Mouse (Mus musculus): ENCODE results near the gene Pnpla2. TPM values are rescaled to one million over a fixed set of nuclear protein-coding genes. Genes with fewer than 3 reads are reported as not detected.

The Pnpla2 gene
- polyA plus RNA-seq, 1 experiment from 2014 or later = 17.2 TPM

DNA sequence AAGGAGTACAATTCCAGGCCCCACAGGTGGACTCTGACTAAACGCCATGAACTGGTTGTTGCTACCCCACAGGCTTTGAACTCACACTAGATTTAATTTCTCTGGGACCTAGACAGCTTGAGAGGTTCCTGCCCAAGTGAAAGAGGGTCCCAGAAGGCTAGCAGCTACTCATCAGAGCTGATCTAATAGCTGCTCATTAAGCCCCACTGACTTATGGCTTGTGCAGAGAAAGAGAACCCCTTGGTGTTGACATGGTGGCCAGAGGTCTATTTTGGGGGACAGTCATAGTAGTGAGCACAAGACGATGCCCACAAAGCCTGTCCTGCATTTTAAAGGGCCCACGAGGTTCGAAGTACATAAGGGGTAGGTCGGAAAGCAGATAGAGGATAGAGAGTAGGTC lies 19.2 kb downstream of the Pnpla2 start:
- ATAC-seq (ENCODE audit: low FRiP score) = no peak
- Histone ChIP-seq H3K9me3 (replicated peaks) (no peaks in the 10 kb centered on the region), H3K27me3 (replicated peaks) (peaks cover 8% of the 10 kb centered on the region), H3K4me1 (peaks cover 57% of the 10 kb centered on the region), H3K36me3 (peaks cover 29% of the 10 kb centered on the region), H3K4me3 (replicated peaks) (peak overlapping the region; percentile 72), H3K9ac (replicated peaks) (peak overlapping the region; percentile 80), H3K27ac (replicated peaks) (no peak overlapping the region), H3K4me2 (peak overlapping the region; percentile 94)
- 9% methylated on average over 5 of the region's 5 CpGs for WGBS

DNA sequence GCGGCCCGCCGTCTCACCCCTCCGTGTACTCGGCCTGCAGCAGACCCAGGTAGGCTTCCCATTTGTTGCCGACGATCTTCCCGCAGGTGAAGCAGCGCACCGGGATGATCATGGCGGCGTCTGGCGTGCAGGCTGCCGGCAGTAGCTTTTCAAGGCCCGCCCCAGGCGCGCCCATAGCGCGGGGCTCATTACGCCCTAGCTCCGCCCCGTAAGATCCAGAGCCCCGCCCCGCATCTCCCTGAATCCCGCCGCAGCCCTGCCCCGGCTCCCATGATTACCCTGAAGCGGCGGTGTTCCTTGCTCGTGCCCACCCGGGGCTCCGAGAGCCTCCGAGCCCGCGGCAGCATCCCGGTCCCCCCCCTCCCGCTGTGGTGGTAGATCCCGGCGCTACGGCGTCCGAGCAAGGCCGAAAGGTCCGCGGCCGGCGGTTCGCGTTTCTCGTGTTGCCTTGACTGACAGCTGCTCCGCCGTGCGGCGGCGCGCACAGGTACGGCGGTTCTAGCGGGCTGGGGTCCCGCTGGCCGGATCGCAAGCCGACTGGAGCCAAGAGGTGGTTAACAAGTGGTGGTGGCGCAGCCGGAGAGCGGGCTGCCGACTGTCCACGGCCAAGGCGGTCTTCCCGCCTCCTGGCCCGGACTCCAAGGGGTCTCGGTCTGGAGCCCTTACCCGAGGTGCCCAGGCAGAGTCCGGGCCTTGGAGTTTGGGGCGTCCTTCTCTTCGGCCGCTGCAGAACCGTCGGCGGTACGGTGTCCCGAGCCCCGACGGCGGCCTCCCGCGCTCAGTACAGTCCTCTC lies 20.2 kb downstream of the Pnpla2 start, which contains the start of the genes Polr2l and Tspan4:
Gene Polr2l, minus strand, starts transcription at position 122 of the 794 bp plus-strand sequence.
Gene Tspan4, plus strand, starts transcription at position 230 of the 794 bp plus-strand sequence.
- peak; percentile 87 for ATAC-seq (ENCODE audit: low FRiP score)
- Histone ChIP-seq H3K27me3 (replicated peaks) (peaks cover 10% of the 10 kb centered on the region), H3K4me2 (peak within 1 kb of the TSS; percentile 94), H3K27ac (replicated peaks) (peak within 1 kb of the TSS; percentile 84), H3K4me3 (replicated peaks) (peak within 1 kb of the TSS; percentile 72), H3K9me3 (replicated peaks) (no peaks in the 10 kb centered on the region), H3K4me1 (peaks cover 47% of the 10 kb centered on the region), H3K9ac (replicated peaks) (peak within 1 kb of the TSS; percentile 80), H3K36me3 (peaks cover 23% of the 10 kb centered on the region)
- WGBS = under 1% methylated on average over 82 of the region's 87 CpGs

DNA sequence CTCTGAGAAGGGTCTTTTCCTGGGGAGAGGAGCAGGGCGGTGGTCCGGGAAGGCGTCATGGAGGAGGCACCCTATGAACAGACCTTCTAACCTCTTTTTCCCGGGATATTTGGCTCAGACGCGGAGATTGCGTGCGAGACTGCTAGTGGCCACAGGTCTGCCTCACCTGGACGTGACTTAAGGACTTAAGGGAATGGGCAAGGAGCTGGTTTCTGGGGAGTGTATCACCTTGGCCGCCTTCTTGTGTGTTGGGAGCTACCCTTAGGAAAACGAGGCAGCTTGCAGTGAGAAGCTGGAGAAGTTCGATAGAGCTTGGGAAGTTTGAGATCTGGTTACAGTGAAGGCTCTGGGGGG lies 20.8 kb downstream of the Pnpla2 start:
- peak overlapping the region; percentile 80 for H3K9ac ChIP-seq (replicated peaks)
- H3K27ac ChIP-seq (replicated peaks) = peak overlapping the region; percentile 84
- peak overlapping the region; percentile 72 for H3K4me3 ChIP-seq (replicated peaks)
- peaks cover 10% of the 10 kb centered on the region for H3K27me3 ChIP-seq (replicated peaks)
- ATAC-seq (ENCODE audit: low FRiP score) = no peak
- H3K4me1 ChIP-seq = peaks cover 46% of the 10 kb centered on the region
- H3K4me2 ChIP-seq = peak overlapping the region; percentile 94
- no peaks in the 10 kb centered on the region for H3K9me3 ChIP-seq (replicated peaks)
- WGBS = 4% methylated on average over 12 of the region's 12 CpGs
- H3K36me3 ChIP-seq = peaks cover 18% of the 10 kb centered on the region

DNA sequence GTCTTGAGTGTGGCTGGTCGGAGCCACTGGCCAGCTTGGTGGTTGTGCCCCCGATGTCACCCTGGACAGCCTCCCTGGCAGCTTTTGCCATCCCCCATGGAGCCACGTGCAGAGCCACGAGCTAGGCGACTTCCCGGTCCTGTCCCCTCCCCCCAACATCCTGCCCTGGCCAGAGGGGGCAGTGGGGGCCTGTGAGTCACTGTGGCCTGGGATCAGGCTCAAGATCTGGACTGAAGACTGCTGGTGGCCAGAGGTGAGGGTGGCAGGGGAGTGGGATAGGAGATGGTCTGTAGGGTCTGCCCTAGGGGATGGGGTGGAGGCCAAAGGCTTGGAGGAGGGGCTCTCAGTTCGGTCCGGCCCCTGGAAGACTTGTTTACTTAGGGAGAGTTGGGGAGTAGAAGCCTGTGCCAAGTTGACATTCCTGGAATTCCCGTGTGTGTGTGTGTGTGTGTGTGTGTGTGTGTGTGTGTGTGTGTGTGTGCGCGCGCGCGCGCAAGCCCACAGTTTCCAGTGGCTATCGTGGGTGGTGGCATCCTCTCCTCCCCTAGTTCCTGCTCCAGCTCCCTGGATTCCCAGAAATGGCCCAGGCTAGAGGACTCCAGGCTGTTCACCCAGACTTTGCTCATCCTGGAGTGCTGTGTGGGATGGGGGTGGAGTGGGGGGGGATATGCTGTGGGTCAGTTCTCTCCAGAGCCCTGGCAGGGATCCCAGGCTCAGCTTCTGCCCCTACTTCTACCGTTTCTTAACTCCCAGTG lies 21.4 kb downstream of the Pnpla2 start:
- peaks cover 10% of the 10 kb centered on the region for H3K27me3 ChIP-seq (replicated peaks)
- peak overlapping the region; percentile 94 for H3K4me2 ChIP-seq
- H3K9me3 ChIP-seq (replicated peaks) = no peaks in the 10 kb centered on the region
- H3K4me1 ChIP-seq = peaks cover 53% of the 10 kb centered on the region
- peak overlapping the region; percentile 84 for H3K27ac ChIP-seq (replicated peaks)
- no peak for ATAC-seq (ENCODE audit: low FRiP score)
- H3K36me3 ChIP-seq = peaks cover 12% of the 10 kb centered on the region
- H3K9ac ChIP-seq (replicated peaks) = peak overlapping the region; percentile 80; the same call in 1 of the 2 replicates
- H3K4me3 ChIP-seq (replicated peaks) = peak overlapping the region; percentile 72
- WGBS = 5% methylated on average over 17 of the region's 17 CpGs

DNA sequence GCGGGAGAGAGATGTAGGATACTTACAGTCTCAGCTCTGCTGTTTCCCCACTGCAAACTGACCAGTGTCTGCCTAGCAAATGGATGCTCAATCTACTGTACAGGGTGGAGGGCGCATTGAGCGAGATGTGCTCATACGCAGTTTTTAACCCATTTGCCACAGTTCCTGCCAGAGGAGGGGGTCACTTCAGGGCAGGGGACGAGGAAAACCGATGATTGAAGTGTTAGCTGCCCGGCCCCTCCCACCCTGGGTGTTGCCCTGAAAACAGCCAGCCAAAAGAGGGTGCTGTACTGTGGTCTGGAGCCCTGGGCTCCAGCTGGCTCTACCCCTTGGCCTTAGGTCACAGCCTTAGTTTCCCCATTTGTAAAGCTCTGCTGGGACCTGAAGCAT lies 22.0 kb downstream of the Pnpla2 start:
- 23% methylated on average over 7 of the region's 7 CpGs for WGBS
- ATAC-seq (ENCODE audit: low FRiP score) = no peak
- H3K27ac ChIP-seq (replicated peaks) = no peak overlapping the region; the same call in none of the 2 replicates
- H3K4me3 ChIP-seq (replicated peaks) = 0 out of 2 replicates have a peak overlapping the region, but pooled peaks have one; percentile 72
- peak overlapping the region; percentile 94 for H3K4me2 ChIP-seq
- H3K9ac ChIP-seq (replicated peaks) = no peak overlapping the region
- H3K9me3 ChIP-seq (replicated peaks) = no peaks in the 10 kb centered on the region
- peaks cover 56% of the 10 kb centered on the region for H3K4me1 ChIP-seq
- peaks cover 9% of the 10 kb centered on the region for H3K36me3 ChIP-seq
- peaks cover 10% of the 10 kb centered on the region for H3K27me3 ChIP-seq (replicated peaks)

DNA sequence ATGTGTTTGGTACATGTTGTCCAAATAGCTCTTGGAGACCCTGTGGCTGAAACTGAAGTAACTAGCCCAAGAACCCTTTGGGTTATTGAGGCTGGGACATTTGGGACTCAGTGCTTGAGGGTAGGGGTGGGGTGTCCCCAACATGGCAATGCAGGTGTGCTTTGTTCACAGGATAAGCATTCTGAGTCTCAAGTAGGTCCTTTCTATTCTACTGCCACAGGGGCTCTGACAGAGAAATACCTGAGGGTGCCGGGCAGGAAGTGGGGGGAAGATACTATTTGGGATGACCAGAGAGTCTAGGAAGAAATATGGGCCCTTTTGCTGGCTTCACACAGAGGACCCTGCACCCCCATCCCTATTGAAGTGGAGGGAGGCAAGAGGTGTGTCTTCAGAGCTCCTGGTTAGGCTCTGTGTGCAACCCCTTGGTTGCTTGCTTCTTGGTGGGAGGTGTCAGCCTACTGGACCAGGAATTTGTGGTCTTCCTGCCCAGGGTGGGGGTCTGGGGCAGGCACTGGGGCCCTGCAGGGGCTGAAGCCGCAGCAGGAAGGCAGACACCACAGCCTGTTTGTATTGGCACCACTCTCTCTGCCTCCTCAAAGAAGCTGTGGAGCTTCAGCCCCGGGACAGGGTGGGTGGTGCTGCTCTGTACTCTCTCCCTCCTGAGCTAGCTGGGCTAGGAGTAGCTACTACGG lies 22.7 kb downstream of the Pnpla2 start:
- Histone ChIP-seq H3K9me3 (replicated peaks) (no peaks in the 10 kb centered on the region), H3K9ac (replicated peaks) (no peak overlapping the region), H3K4me1 (peaks cover 61% of the 10 kb centered on the region), H3K4me2 (0 out of 2 replicates have a peak overlapping the region, but pooled peaks have one; percentile 1), H3K4me3 (replicated peaks) (no peak overlapping the region), H3K27me3 (replicated peaks) (peaks cover 10% of the 10 kb centered on the region), H3K27ac (replicated peaks) (no peak overlapping the region; the same call in 1 of the 2 replicates), H3K36me3 (peaks cover 1% of the 10 kb centered on the region; the same call in 1 of the 2 replicates)
- no peak for ATAC-seq (ENCODE audit: low FRiP score)
- WGBS = 67% methylated on average over 4 of the region's 4 CpGs

DNA sequence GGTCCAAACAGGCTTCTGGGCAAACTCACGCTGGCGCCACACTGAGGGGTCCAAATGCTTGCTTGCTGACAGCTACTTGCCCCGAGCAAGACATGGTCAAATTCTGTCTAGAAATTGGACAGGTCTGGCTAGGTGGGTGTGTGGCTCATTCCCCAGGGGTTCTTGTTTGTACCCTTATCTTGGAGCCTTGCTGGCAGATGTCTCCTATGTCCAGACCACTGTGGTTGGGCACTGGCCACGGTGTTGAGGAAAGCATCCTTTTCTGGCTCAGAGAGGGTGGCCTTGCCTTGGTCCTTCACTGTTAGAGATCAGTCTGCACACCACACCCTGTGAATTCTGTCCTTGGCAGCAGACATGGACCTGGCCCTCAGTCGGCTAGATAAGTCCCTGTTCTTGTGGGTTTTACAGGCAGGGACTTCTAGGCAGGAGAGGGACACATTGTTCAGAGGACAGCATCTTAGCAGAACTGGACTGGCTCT lies 23.3 kb downstream of the Pnpla2 start:
- Histone ChIP-seq H3K9me3 (replicated peaks) (no peaks in the 10 kb centered on the region), H3K27ac (replicated peaks) (no peak overlapping the region), H3K27me3 (replicated peaks) (peaks cover 12% of the 10 kb centered on the region), H3K36me3 (no peaks in the 10 kb centered on the region), H3K4me3 (replicated peaks) (no peak overlapping the region), H3K4me1 (peaks cover 63% of the 10 kb centered on the region), H3K9ac (replicated peaks) (no peak overlapping the region), H3K4me2 (0 out of 2 replicates have a peak overlapping the region, but pooled peaks have one; percentile 1)
- ATAC-seq (ENCODE audit: low FRiP score) = no peak
- 77% methylated on average over 5 of the region's 5 CpGs for WGBS

DNA sequence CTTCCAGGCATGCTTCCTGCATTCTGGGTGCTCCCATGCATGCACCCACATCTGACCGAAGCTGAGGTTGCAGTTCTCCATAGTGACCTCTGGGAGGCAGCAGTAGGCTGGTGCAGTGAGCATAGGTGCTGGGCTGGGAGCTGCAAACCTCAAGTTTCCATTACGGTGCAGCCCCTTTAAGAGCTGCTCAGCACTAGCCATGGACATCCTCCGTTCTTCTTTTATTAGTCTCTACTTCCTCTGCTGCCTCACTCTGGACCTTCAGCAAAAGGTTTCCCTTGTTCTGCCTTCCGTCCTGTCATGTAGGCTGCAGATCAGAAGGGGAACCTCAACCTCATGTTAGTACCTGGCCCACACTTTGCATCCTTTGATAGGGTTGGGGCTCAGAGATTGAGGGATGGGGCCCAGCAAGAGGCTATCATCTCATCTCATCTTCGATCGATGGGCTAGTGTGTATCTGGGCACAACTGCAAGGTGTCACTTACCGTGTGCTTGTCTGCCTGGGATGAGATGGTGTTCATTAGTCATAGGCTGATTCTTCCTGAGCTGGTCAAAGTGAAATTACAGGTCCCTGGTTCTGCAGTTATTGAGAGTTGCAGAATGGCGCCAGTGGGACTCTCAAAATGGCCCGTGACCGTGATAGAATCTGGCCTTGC lies 26.0 kb downstream of the Pnpla2 start:
- Histone ChIP-seq H3K4me1 (peaks cover 67% of the 10 kb centered on the region), H3K27me3 (replicated peaks) (peaks cover 12% of the 10 kb centered on the region), H3K36me3 (no peaks in the 10 kb centered on the region), H3K9me3 (replicated peaks) (no peaks in the 10 kb centered on the region), H3K9ac (replicated peaks) (0 out of 2 replicates have a peak overlapping the region, but pooled peaks have one; percentile 64), H3K4me3 (replicated peaks) (peak overlapping the region; percentile 62), H3K4me2 (peak overlapping the region; percentile 80), H3K27ac (replicated peaks) (peak overlapping the region; percentile 82)
- 4% methylated on average over 10 of the region's 10 CpGs for WGBS
- ATAC-seq (ENCODE audit: low FRiP score) = peak; percentile 43; the same call in 1 of the 2 replicates

DNA sequence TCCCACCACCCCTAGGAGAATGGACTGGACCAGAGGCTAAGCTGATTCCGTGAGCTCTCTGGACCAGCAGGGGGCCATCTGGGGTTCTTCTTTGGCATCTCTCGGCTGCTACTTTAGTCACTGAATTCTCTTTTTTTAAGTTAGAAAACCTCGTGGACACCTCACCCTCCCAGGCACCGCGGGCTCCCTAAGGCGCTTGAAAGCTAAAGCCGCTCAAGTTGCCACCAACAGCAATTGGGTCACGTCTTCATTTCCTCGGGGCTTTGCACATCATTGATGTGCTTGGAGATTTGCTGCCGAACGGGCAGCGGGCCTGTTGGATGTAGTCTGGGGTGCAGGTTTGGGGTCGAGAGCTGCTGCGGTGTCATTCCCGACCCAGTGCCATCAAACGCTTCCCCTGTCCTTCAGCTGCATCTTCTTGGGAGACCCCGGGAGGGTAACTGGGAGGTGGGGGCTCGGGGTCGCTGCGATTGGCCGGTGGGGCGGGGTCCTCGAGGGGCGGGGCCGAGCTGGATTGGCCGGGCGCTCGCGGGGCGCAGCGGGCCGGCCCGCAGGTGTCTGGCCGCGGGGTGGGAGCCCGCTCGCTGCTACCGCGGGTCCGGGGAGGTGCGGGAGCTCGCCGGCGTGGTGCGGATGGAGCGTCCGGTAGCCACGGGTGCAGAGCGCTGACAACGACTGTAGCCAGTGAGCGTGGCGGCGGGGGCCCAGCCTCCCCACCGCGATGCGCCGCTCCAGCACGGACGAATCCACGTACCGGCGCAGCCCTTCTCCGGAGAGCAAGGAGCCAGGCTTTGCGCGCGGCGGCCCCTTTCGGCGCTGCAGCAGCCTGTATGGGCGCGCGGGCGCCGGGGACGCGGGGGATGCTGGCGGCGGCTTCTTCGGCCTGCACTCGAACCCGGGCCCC lies 26.8 kb downstream of the Pnpla2 start:
- peak overlapping the region; percentile 80 for H3K4me2 ChIP-seq
- H3K9me3 ChIP-seq (replicated peaks) = no peaks in the 10 kb centered on the region
- H3K36me3 ChIP-seq = no peaks in the 10 kb centered on the region
- peak overlapping the region; percentile 62 for H3K4me3 ChIP-seq (replicated peaks)
- H3K27ac ChIP-seq (replicated peaks) = peak overlapping the region; percentile 82
- WGBS = under 1% methylated on average over 81 of the region's 81 CpGs
- H3K9ac ChIP-seq (replicated peaks) = peak overlapping the region; percentile 64
- peak; percentile 79 for ATAC-seq (ENCODE audit: low FRiP score)
- 0 out of 2 replicates have a peak, but pooled peaks cover 7% of the 10 kb centered on the region for H3K27me3 ChIP-seq (replicated peaks)
- peaks cover 59% of the 10 kb centered on the region for H3K4me1 ChIP-seq

DNA sequence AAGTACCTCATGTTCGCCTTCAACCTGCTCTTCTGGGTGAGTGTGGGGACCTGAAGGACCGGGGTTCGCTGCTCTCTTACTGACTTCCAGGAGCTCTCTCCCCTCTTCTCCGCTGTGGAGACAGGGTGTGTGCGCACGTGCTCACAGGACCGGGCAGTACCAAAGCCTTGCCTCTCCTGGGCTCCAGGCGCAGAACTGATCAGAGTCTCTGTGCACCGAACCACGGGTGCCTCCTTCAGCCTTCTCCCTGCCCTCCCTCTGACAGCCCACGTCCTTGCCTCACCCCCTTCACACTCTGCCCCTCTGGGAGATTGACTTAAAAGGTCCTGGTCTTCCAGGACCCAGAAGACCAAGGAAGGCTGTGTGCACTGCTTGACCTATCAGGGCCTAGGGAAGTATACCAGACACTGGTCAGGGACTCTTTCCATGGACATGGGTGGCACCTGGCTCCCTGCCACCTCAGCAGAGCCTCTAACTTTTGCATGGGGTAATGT lies 27.6 kb downstream of the Pnpla2 start:
- Histone ChIP-seq H3K4me2 (peak overlapping the region; percentile 80), H3K9me3 (replicated peaks) (no peaks in the 10 kb centered on the region), H3K4me3 (replicated peaks) (peak overlapping the region; percentile 62), H3K36me3 (no peaks in the 10 kb centered on the region), H3K27ac (replicated peaks) (peak overlapping the region; percentile 82), H3K9ac (replicated peaks) (peak overlapping the region; percentile 64), H3K27me3 (replicated peaks) (0 out of 2 replicates have a peak, but pooled peaks cover 7% of the 10 kb centered on the region), H3K4me1 (peaks cover 53% of the 10 kb centered on the region)
- ATAC-seq (ENCODE audit: low FRiP score) = peak; percentile 3; the same call in 1 of the 2 replicates
- WGBS = 11% methylated on average over 11 of the region's 11 CpGs
